Mouse (Mus musculus) forebrain, embryonic 12.5 days (tissue): ENCODE data around the gene M1ap. TPM values are rescaled to one million over a fixed set of nuclear protein-coding genes. Genes with fewer than 3 reads are reported as not detected.

ENCODE experiments used
- ATAC-seq: fragments of 200-750 bp; cut with Nextera tagmentation; 2 replicates; pipeline ENCODE4 v1.8.0; 2017; ENCODE audit warnings: moderate TSS enrichment; ENCODE audit not compliant: low FRiP score
- H3K27ac ChIP-seq: fragments of 300-500 bp; sonication (generic); 2 replicates; pipeline ENCODE4 v1.5.1; 2016; ENCODE audit warnings: mild to moderate bottlenecking
- H3K27me3 ChIP-seq: fragments of 300-500 bp; sonication (generic); 2 replicates; pipeline ENCODE4 v1.6.1; 2016; ENCODE audit warnings: mild to moderate bottlenecking
- H3K36me3 ChIP-seq: fragments of 300-500 bp; sonication (generic); replicated peaks from 2 replicates; pipeline ENCODE4 v1.6.1; 2016; ENCODE audit warnings: mild to moderate bottlenecking
- H3K4me1 ChIP-seq: fragments of 300-500 bp; sonication (generic); 2 replicates; pipeline ENCODE4 v1.6.1; 2016
- H3K4me2 ChIP-seq: fragments of 300-500 bp; sonication (generic); 2 replicates; pipeline ENCODE4 v1.6.1; 2016; ENCODE audit warnings: mild to moderate bottlenecking, moderate library complexity
- H3K4me3 ChIP-seq: fragments of 300-500 bp; sonication (generic); replicated peaks from 2 replicates; pipeline ENCODE4 v1.5.1; 2016; ENCODE audit warnings: mild to moderate bottlenecking
- H3K9ac ChIP-seq: fragments of 300-500 bp; sonication (generic); 2 replicates; pipeline ENCODE4 v1.6.1; 2016; ENCODE audit warnings: mild to moderate bottlenecking
- H3K9me3 ChIP-seq: fragments of 300-500 bp; sonication (generic); 2 replicates; pipeline ENCODE4 v1.6.1; 2016
- WGBS: fragments of 180-500 bp; shearing (Covaris S2); methylation state at CpG from one replicate; pipeline ENCODE4 v1.1.7; 2016; 5-methylcytosine and 5-hydroxymethylcytosine counted together
- polyA plus RNA-seq: library from polyadenylated mRNA; unstranded; fragments of >200 nt; fragmentation: Nextera tagmentation; extraction: Ambion mirVana; gene quantifications from 2 replicates; pipeline ENCODE4 v1.2.1, GENCODE M21; 2016

The M1ap gene
- polyA plus RNA-seq, 1 experiment from 2014 or later: not detected

- no peak for ATAC-seq
- Histone ChIP-seq H3K36me3 (no peaks in the 10 kb centered on the region), H3K9ac (no peak overlapping the region), H3K4me2 (no peak overlapping the region), H3K4me3 (no peak overlapping the region), H3K27me3 (no peaks in the 10 kb centered on the region), H3K9me3 (no peaks in the 10 kb centered on the region), H3K4me1 (no peaks in the 10 kb centered on the region), H3K27ac (no peak overlapping the region)
- 93% methylated on average over 2 of the region's 2 CpGs for WGBS
Observed at GRCm38 (mm10) chr6:83015749-83016148, 69.0 kb downstream of the M1ap start.

- Histone ChIP-seq H3K4me2 (no peak overlapping the region), H3K4me1 (no peaks in the 10 kb centered on the region), H3K27me3 (no peaks in the 10 kb centered on the region), H3K9me3 (no peaks in the 10 kb centered on the region), H3K9ac (no peak overlapping the region), H3K4me3 (no peak overlapping the region), H3K36me3 (no peaks in the 10 kb centered on the region), H3K27ac (no peak overlapping the region)
- WGBS: 81% methylated on average over 3 of the region's 3 CpGs
- no peak for ATAC-seq
Observed at GRCm38 (mm10) chr6:83017190-83017589, 70.5 kb downstream of the M1ap start.

GRCm38 (mm10) chr6:83019044-83019443, 72.3 kb downstream of the M1ap start:
- whole genome bisulfite sequencing: 67% methylated on average over 3 of the region's 3 CpGs

GRCm38 (mm10) chr6:83020121-83020520, 73.4 kb downstream of the M1ap start:
- no peak overlapping the region for H3K4me2 ChIP-seq
- no peaks in the 10 kb centered on the region for H3K4me1 ChIP-seq
- no peaks in the 10 kb centered on the region for H3K27me3 ChIP-seq
- ATAC-seq: no peak
- no peak overlapping the region for H3K27ac ChIP-seq
- H3K4me3 ChIP-seq: no peak overlapping the region
- WGBS: 85% methylated on average over 6 of the region's 6 CpGs
- no peak overlapping the region for H3K9ac ChIP-seq
- H3K36me3 ChIP-seq: no peaks in the 10 kb centered on the region
- no peaks in the 10 kb centered on the region for H3K9me3 ChIP-seq

More at GRCm38 (mm10) chr6:83019044-83019443, 72.3 kb downstream of the M1ap start:
- no peak overlapping the region for H3K27ac ChIP-seq
- ATAC-seq: no peak
- H3K27me3 ChIP-seq: no peaks in the 10 kb centered on the region
- no peaks in the 10 kb centered on the region for H3K9me3 ChIP-seq
- no peaks in the 10 kb centered on the region for H3K36me3 ChIP-seq
- H3K4me2 ChIP-seq: no peak overlapping the region
- no peak overlapping the region for H3K4me3 ChIP-seq
- no peaks in the 10 kb centered on the region for H3K4me1 ChIP-seq
- no peak overlapping the region for H3K9ac ChIP-seq

- WGBS: 89% methylated on average over 4 of the region's 4 CpGs
- H3K27ac ChIP-seq: no peak overlapping the region
- no peak overlapping the region for H3K4me2 ChIP-seq
- H3K4me1 ChIP-seq: no peaks in the 10 kb centered on the region
- no peak overlapping the region for H3K4me3 ChIP-seq
- no peaks in the 10 kb centered on the region for H3K27me3 ChIP-seq
- no peaks in the 10 kb centered on the region for H3K36me3 ChIP-seq
- ATAC-seq: no peak
- H3K9me3 ChIP-seq: no peaks in the 10 kb centered on the region
- no peak overlapping the region for H3K9ac ChIP-seq
Observed at GRCm38 (mm10) chr6:83020836-83021593, 74.3 kb downstream of the M1ap start.

GRCm38 (mm10) chr6:83023008-83023407, 76.3 kb downstream of the M1ap start:
- 85% methylated on average over 9 of the region's 9 CpGs for WGBS
- peaks cover 11% of the 10 kb centered on the region; the same call in 1 of the 2 replicates for H3K27me3 ChIP-seq
- H3K4me2 ChIP-seq: no peak overlapping the region
- no peak overlapping the region for H3K4me3 ChIP-seq
- H3K27ac ChIP-seq: no peak overlapping the region
- no peak for ATAC-seq
- no peaks in the 10 kb centered on the region for H3K36me3 ChIP-seq
- H3K9ac ChIP-seq: no peak overlapping the region
- H3K9me3 ChIP-seq: no peaks in the 10 kb centered on the region
- H3K4me1 ChIP-seq: no peaks in the 10 kb centered on the region

GRCm38 (mm10) chr6:83023786-83024185, 77.1 kb downstream of the M1ap start:
- no peak overlapping the region for H3K4me2 ChIP-seq
- H3K4me1 ChIP-seq: no peaks in the 10 kb centered on the region
- WGBS: 93% methylated on average over 2 of the region's 2 CpGs
- no peak for ATAC-seq
- no peak overlapping the region for H3K9ac ChIP-seq
- peaks cover 19% of the 10 kb centered on the region for H3K27me3 ChIP-seq
- no peaks in the 10 kb centered on the region for H3K9me3 ChIP-seq
- H3K4me3 ChIP-seq: no peak overlapping the region
- H3K36me3 ChIP-seq: no peaks in the 10 kb centered on the region
- no peak overlapping the region for H3K27ac ChIP-seq

- H3K4me1 ChIP-seq: no peaks in the 10 kb centered on the region
- H3K36me3 ChIP-seq: no peaks in the 10 kb centered on the region
- H3K9ac ChIP-seq: no peak overlapping the region
- H3K9me3 ChIP-seq: no peaks in the 10 kb centered on the region
- WGBS: 68% methylated on average over 4 of the region's 4 CpGs
- peaks cover 25% of the 10 kb centered on the region for H3K27me3 ChIP-seq
- H3K27ac ChIP-seq: no peak overlapping the region
- no peak overlapping the region for H3K4me2 ChIP-seq
- no peak overlapping the region for H3K4me3 ChIP-seq
- ATAC-seq: no peak
Observed at GRCm38 (mm10) chr6:83024421-83024820, 77.7 kb downstream of the M1ap start.

GRCm38 (mm10) chr6:83025221-83025620, 78.5 kb downstream of the M1ap start:
- 91% methylated on average over 4 of the region's 4 CpGs for WGBS

GRCm38 (mm10) chr6:83027293-83027692, 80.6 kb downstream of the M1ap start:
- Histone ChIP-seq H3K9me3 (no peaks in the 10 kb centered on the region), H3K4me1 (peaks cover 9% of the 10 kb centered on the region), H3K9ac (no peak overlapping the region), H3K36me3 (no peaks in the 10 kb centered on the region), H3K4me2 (no peak overlapping the region), H3K27me3 (peaks cover 54% of the 10 kb centered on the region), H3K4me3 (no peak overlapping the region), H3K27ac (no peak overlapping the region)
- WGBS: 77% methylated on average over 8 of the region's 8 CpGs
- ATAC-seq: no peak

More at GRCm38 (mm10) chr6:83025221-83025620, 78.5 kb downstream of the M1ap start:
- Histone ChIP-seq H3K4me2 (no peak overlapping the region), H3K9me3 (no peaks in the 10 kb centered on the region), H3K27me3 (peaks cover 33% of the 10 kb centered on the region), H3K4me3 (no peak overlapping the region), H3K27ac (no peak overlapping the region), H3K4me1 (peaks cover 5% of the 10 kb centered on the region), H3K36me3 (no peaks in the 10 kb centered on the region), H3K9ac (no peak overlapping the region)
- ATAC-seq: no peak

- H3K27me3 ChIP-seq: peaks cover 58% of the 10 kb centered on the region
- H3K4me1 ChIP-seq: peaks cover 13% of the 10 kb centered on the region
- no peak overlapping the region for H3K4me3 ChIP-seq
- no peaks in the 10 kb centered on the region for H3K36me3 ChIP-seq
- ATAC-seq: no peak
- no peak overlapping the region for H3K27ac ChIP-seq
- no peaks in the 10 kb centered on the region for H3K9me3 ChIP-seq
- H3K9ac ChIP-seq: no peak overlapping the region
- H3K4me2 ChIP-seq: no peak overlapping the region
- 57% methylated on average over 7 of the region's 9 CpGs for WGBS
Observed at GRCm38 (mm10) chr6:83027706-83028105, 81.0 kb downstream of the M1ap start.

GRCm38 (mm10) chr6:83029777-83030176, 83.1 kb downstream of the M1ap start:
- Histone ChIP-seq H3K4me2 (no peak overlapping the region), H3K4me3 (no peak overlapping the region), H3K27me3 (peaks cover 64% of the 10 kb centered on the region), H3K27ac (no peak overlapping the region), H3K4me1 (peaks cover 29% of the 10 kb centered on the region), H3K9me3 (no peaks in the 10 kb centered on the region), H3K36me3 (no peaks in the 10 kb centered on the region), H3K9ac (no peak overlapping the region)
- ATAC-seq: no peak
- 16% methylated on average over 10 of the region's 10 CpGs for WGBS

GRCm38 (mm10) chr6:83031111-83031510, 84.4 kb downstream of the M1ap start:
- H3K9me3 ChIP-seq: no peaks in the 10 kb centered on the region
- ATAC-seq: no peak
- no peak overlapping the region for H3K9ac ChIP-seq
- H3K27me3 ChIP-seq: peaks cover 74% of the 10 kb centered on the region
- no peak overlapping the region for H3K27ac ChIP-seq
- no peaks in the 10 kb centered on the region for H3K36me3 ChIP-seq
- WGBS: 47% methylated on average over 7 of the region's 7 CpGs
- H3K4me3 ChIP-seq: no peak overlapping the region
- H3K4me1 ChIP-seq: peaks cover 29% of the 10 kb centered on the region
- no peak overlapping the region for H3K4me2 ChIP-seq
